Mouse (Mus musculus): ENCODE results near the gene Ipo13. TPM values are rescaled to one million over a fixed set of nuclear protein-coding genes. Genes with fewer than 3 reads are reported as not detected.

Gene Ipo13
- polyA plus RNA-seq, 1 experiment from 2014 or later = 60.5 TPM

GRCm38 (mm10) chr4:117912685-117913273 lies 2.0 kb downstream of the Ipo13 start:
- H3K4me2 ChIP-seq = peak overlapping the region; percentile 100
- peaks cover 73% of the 10 kb centered on the region for H3K4me1 ChIP-seq
- H3K36me3 ChIP-seq (ENCODE audit: poor library complexity, severe bottlenecking) = peaks cover 19% of the 10 kb centered on the region
- H3K9me3 ChIP-seq (replicated peaks) = no peaks in the 10 kb centered on the region
- H3K27ac ChIP-seq = peak overlapping the region; percentile 0; the same call in 1 of the 2 replicates
- H3K27me3 ChIP-seq = no peaks in the 10 kb centered on the region
- H3K9ac ChIP-seq = peak overlapping the region; percentile 94
- WGBS = 73% methylated on average over 7 of the region's 7 CpGs
- ATAC-seq = no peak
- peak overlapping the region; percentile 86 for H3K4me3 ChIP-seq

GRCm38 (mm10) chr4:117912131-117912561 lies 2.7 kb downstream of the Ipo13 start:
- H3K4me1 ChIP-seq = peaks cover 75% of the 10 kb centered on the region
- no peaks in the 10 kb centered on the region for H3K9me3 ChIP-seq (replicated peaks)
- H3K4me2 ChIP-seq = peak overlapping the region; percentile 100
- H3K27me3 ChIP-seq = no peaks in the 10 kb centered on the region
- H3K4me3 ChIP-seq = no peak overlapping the region
- ATAC-seq = no peak
- peaks cover 19% of the 10 kb centered on the region for H3K36me3 ChIP-seq (ENCODE audit: poor library complexity, severe bottlenecking)
- H3K9ac ChIP-seq = peak overlapping the region; percentile 94; the same call in 1 of the 2 replicates
- no peak overlapping the region for H3K27ac ChIP-seq
- 88% methylated on average over 13 of the region's 13 CpGs for WGBS

GRCm38 (mm10) chr4:117908834-117909453 lies 5.9 kb downstream of the Ipo13 start:
- 52% methylated on average over 8 of the region's 8 CpGs for WGBS
- Histone ChIP-seq H3K4me3 (peak overlapping the region; percentile 26), H3K4me2 (peak overlapping the region; percentile 56), H3K9ac (peak overlapping the region; percentile 48), H3K4me1 (peaks cover 63% of the 10 kb centered on the region), H3K36me3 (ENCODE audit: poor library complexity, severe bottlenecking) (peaks cover 45% of the 10 kb centered on the region), H3K9me3 (replicated peaks) (no peaks in the 10 kb centered on the region), H3K27ac (peak overlapping the region; percentile 83), H3K27me3 (no peaks in the 10 kb centered on the region)
- ATAC-seq = peak; percentile 88

GRCm38 (mm10) chr4:117906196-117906595 lies 8.6 kb downstream of the Ipo13 start:
- Histone ChIP-seq H3K9me3 (replicated peaks) (no peaks in the 10 kb centered on the region), H3K9ac (no peak overlapping the region), H3K4me2 (no peak overlapping the region), H3K4me3 (no peak overlapping the region), H3K27ac (no peak overlapping the region), H3K27me3 (no peaks in the 10 kb centered on the region), H3K36me3 (ENCODE audit: poor library complexity, severe bottlenecking) (peaks cover 57% of the 10 kb centered on the region), H3K4me1 (peaks cover 36% of the 10 kb centered on the region)
- ATAC-seq = no peak
- 93% methylated on average over 3 of the region's 3 CpGs for WGBS

GRCm38 (mm10) chr4:117904761-117905160 lies 10.0 kb downstream of the Ipo13 start:
- Histone ChIP-seq H3K4me1 (peaks cover 22% of the 10 kb centered on the region), H3K36me3 (ENCODE audit: poor library complexity, severe bottlenecking) (peaks cover 67% of the 10 kb centered on the region), H3K27ac (no peak overlapping the region), H3K9me3 (replicated peaks) (no peaks in the 10 kb centered on the region), H3K9ac (no peak overlapping the region), H3K27me3 (no peaks in the 10 kb centered on the region), H3K4me3 (no peak overlapping the region), H3K4me2 (no peak overlapping the region)
- no peak for ATAC-seq
- WGBS = 92% methylated on average over 8 of the region's 8 CpGs

- H3K4me3 ChIP-seq = no peak overlapping the region
- H3K27me3 ChIP-seq = no peaks in the 10 kb centered on the region
- H3K36me3 ChIP-seq (ENCODE audit: poor library complexity, severe bottlenecking) = peaks cover 74% of the 10 kb centered on the region
- peaks cover 15% of the 10 kb centered on the region for H3K4me1 ChIP-seq
- H3K9me3 ChIP-seq (replicated peaks) = no peaks in the 10 kb centered on the region
- H3K27ac ChIP-seq = no peak overlapping the region
- 87% methylated on average over 10 of the region's 10 CpGs for WGBS
- ATAC-seq = no peak
- no peak overlapping the region for H3K4me2 ChIP-seq
- no peak overlapping the region for H3K9ac ChIP-seq
Measured at GRCm38 (mm10) chr4:117904094-117904493, 10.7 kb downstream of the Ipo13 start.

GRCm38 (mm10) chr4:117898111-117898510 lies 16.7 kb downstream of the Ipo13 start:
- Histone ChIP-seq H3K27ac (no peak overlapping the region), H3K4me1 (no peaks in the 10 kb centered on the region), H3K4me2 (no peak overlapping the region), H3K9ac (no peak overlapping the region), H3K27me3 (no peaks in the 10 kb centered on the region), H3K9me3 (replicated peaks) (no peaks in the 10 kb centered on the region), H3K4me3 (no peak overlapping the region), H3K36me3 (ENCODE audit: poor library complexity, severe bottlenecking) (peaks cover 92% of the 10 kb centered on the region)
- 88% methylated on average over 3 of the region's 3 CpGs for WGBS
- ATAC-seq = no peak

- no peak overlapping the region for H3K4me2 ChIP-seq
- no peak overlapping the region for H3K9ac ChIP-seq
- no peak for ATAC-seq
- 98% methylated on average over 6 of the region's 6 CpGs for WGBS
- H3K9me3 ChIP-seq (replicated peaks) = no peaks in the 10 kb centered on the region
- no peak overlapping the region for H3K4me3 ChIP-seq
- no peak overlapping the region for H3K27ac ChIP-seq
- peaks cover 71% of the 10 kb centered on the region for H3K36me3 ChIP-seq (ENCODE audit: poor library complexity, severe bottlenecking)
- H3K4me1 ChIP-seq = peaks cover 8% of the 10 kb centered on the region
- no peaks in the 10 kb centered on the region for H3K27me3 ChIP-seq
Measured at GRCm38 (mm10) chr4:117896031-117896430, 18.8 kb downstream of the Ipo13 start.

- Histone ChIP-seq H3K36me3 (ENCODE audit: poor library complexity, severe bottlenecking) (peaks cover 67% of the 10 kb centered on the region), H3K4me2 (no peak overlapping the region), H3K4me3 (no peak overlapping the region), H3K27ac (no peak overlapping the region), H3K27me3 (no peaks in the 10 kb centered on the region), H3K9ac (no peak overlapping the region), H3K4me1 (peaks cover 15% of the 10 kb centered on the region), H3K9me3 (replicated peaks) (no peaks in the 10 kb centered on the region)
- 85% methylated on average over 7 of the region's 7 CpGs for WGBS
- ATAC-seq = no peak
Measured at GRCm38 (mm10) chr4:117895339-117895738, 19.5 kb downstream of the Ipo13 start.

- H3K36me3 ChIP-seq (ENCODE audit: poor library complexity, severe bottlenecking) = peaks cover 67% of the 10 kb centered on the region
- peaks cover 15% of the 10 kb centered on the region for H3K4me1 ChIP-seq
- no peak overlapping the region for H3K4me3 ChIP-seq
- H3K27ac ChIP-seq = no peak overlapping the region
- H3K9me3 ChIP-seq (replicated peaks) = no peaks in the 10 kb centered on the region
- 93% methylated on average over 8 of the region's 8 CpGs for WGBS
- H3K27me3 ChIP-seq = no peaks in the 10 kb centered on the region
- ATAC-seq = no peak
- H3K9ac ChIP-seq = no peak overlapping the region
- H3K4me2 ChIP-seq = no peak overlapping the region
Measured at GRCm38 (mm10) chr4:117894601-117895000, 20.2 kb downstream of the Ipo13 start.

GRCm38 (mm10) chr4:117893376-117893775 lies 21.4 kb downstream of the Ipo13 start:
- H3K9ac ChIP-seq = no peak overlapping the region
- peaks cover 15% of the 10 kb centered on the region for H3K4me1 ChIP-seq
- no peak for ATAC-seq
- no peak overlapping the region for H3K4me2 ChIP-seq
- H3K27ac ChIP-seq = no peak overlapping the region
- peaks cover 63% of the 10 kb centered on the region for H3K36me3 ChIP-seq (ENCODE audit: poor library complexity, severe bottlenecking)
- 29% methylated on average over 9 of the region's 9 CpGs for WGBS
- H3K4me3 ChIP-seq = no peak overlapping the region
- H3K27me3 ChIP-seq = no peaks in the 10 kb centered on the region
- no peaks in the 10 kb centered on the region for H3K9me3 ChIP-seq (replicated peaks)

GRCm38 (mm10) chr4:117891738-117892161 lies 23.0 kb downstream of the Ipo13 start, which contains the start of gene Dph2:
Gene Dph2, minus strand, starts transcription at chr4:117892032.
- H3K9ac ChIP-seq = peak within 1 kb of the TSS; percentile 66
- H3K4me2 ChIP-seq = peak within 1 kb of the TSS; percentile 92
- ATAC-seq = peak; percentile 89
- H3K36me3 ChIP-seq (ENCODE audit: poor library complexity, severe bottlenecking) = peaks cover 48% of the 10 kb centered on the region
- WGBS = 0% methylated on average over 21 of the region's 21 CpGs
- H3K27me3 ChIP-seq = no peaks in the 10 kb centered on the region
- no peak within 1 kb of the TSS for H3K27ac ChIP-seq
- no peaks in the 10 kb centered on the region for H3K9me3 ChIP-seq (replicated peaks)
- peak within 1 kb of the TSS; percentile 74 for H3K4me3 ChIP-seq
- H3K4me1 ChIP-seq = peaks cover 21% of the 10 kb centered on the region
